ENCODE assay signal across 13 mouse cellular contexts in the genomic region with DNA sequence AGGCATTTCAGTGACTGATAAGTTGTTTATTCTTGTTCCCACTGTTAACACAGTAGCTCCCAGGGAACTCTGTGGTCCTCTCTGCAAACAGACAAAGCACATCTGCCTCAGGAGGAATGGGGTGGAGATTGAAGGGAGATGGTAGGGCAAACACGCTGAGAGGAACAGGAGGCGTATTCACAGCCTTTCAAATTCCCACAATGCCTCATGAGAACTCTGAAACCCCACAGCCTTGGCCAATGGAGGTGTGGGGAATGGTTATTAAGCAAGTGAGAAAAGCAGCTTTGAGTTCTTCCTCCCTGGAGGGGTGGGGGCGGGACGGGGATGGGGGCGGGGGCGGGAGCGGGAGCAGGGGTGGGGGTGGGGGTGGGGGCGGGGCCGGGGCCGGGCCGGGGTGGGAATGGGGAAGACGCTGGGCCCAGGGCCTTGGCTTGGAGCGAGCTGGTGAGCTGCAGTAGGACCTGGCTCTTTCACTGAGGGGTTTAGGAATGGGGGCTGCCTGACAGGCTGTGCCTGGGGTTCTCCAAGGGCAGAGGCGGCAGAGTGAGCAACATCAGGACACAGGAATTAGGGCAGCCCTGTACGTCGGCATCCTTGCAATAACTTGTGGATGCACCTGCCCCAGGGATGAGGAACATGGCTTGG. TPM values are rescaled to one million over a fixed set of nuclear protein-coding genes. Genes with fewer than 3 reads are reported as not detected.
DNase-seq lines count a peak whose midpoint lies in the region; ATAC-seq and TF ChIP-seq lines count a peak whose summit lies in the region.
"Had no signal": no experiment of that assay in that cellular context is flagged by ENCODE, and none has a peak within 500 bp of the region (broad histone marks: within the 10 kb centered on the region; RNA-seq: fewer than 3 reads in every experiment).

No protein-coding gene starts in this region.

- H3K27ac ChIP-seq in forebrain, embryonic 10.5 days, result peak overlapping the region; percentile 83
- H3K27ac ChIP-seq in forebrain, postnatal 0 days (ENCODE audit: low read depth, low read length), result no peak overlapping the region
- H3K27ac ChIP-seq in midbrain, embryonic 11.5 days (ENCODE audit: low read depth, low read length), result peak overlapping the region; percentile 72
- H3K27ac ChIP-seq in midbrain, embryonic 16.5 days (ENCODE audit: low read length), result no peak overlapping the region
- no peak overlapping the region for H3K27ac ChIP-seq in embryonic facial prominence, embryonic 14.5 days (replicated peaks; ENCODE audit: low read depth, low read length)
- no peak overlapping the region for H3K27ac ChIP-seq in limb, embryonic 12.5 days
- H3K27ac ChIP-seq: liver, embryonic 13.5 days had no signal

- peak overlapping the region; percentile 30 for H3K4me3 ChIP-seq in forebrain, embryonic 10.5 days
- H3K4me3 ChIP-seq in forebrain, postnatal 0 days (ENCODE audit: low read depth, low read length), result no peak overlapping the region
- no peak overlapping the region for H3K4me3 ChIP-seq in midbrain, embryonic 11.5 days (ENCODE audit: low read depth, low read length)
- H3K4me3 ChIP-seq in midbrain, embryonic 16.5 days (ENCODE audit: low read depth, low read length), result no peak overlapping the region
- H3K4me3 ChIP-seq in embryonic facial prominence, embryonic 14.5 days (ENCODE audit: low read depth, low read length), result no peak overlapping the region
- H3K4me3 ChIP-seq in limb, embryonic 12.5 days (replicated peaks), result no peak overlapping the region
- H3K4me3 ChIP-seq: liver, embryonic 13.5 days had no signal

- no peaks in the 10 kb centered on the region for H3K36me3 ChIP-seq in forebrain, embryonic 10.5 days (replicated peaks)
- no peaks in the 10 kb centered on the region for H3K36me3 ChIP-seq in forebrain, postnatal 0 days (ENCODE audit: insufficient read depth)
- H3K36me3 ChIP-seq in midbrain, embryonic 11.5 days (ENCODE audit: control insufficient read depth, insufficient read depth, low read length), result no peaks in the 10 kb centered on the region
- H3K36me3 ChIP-seq in midbrain, embryonic 16.5 days (ENCODE audit: control insufficient read depth, insufficient read depth, low read length), result no peaks in the 10 kb centered on the region
- H3K36me3 ChIP-seq in embryonic facial prominence, embryonic 14.5 days (ENCODE audit: control insufficient read depth, insufficient read depth, low read length), result no peaks in the 10 kb centered on the region
- H3K36me3 ChIP-seq in limb, embryonic 12.5 days, result no peaks in the 10 kb centered on the region
- H3K36me3 ChIP-seq: liver, embryonic 13.5 days had no signal

- H3K4me2 ChIP-seq in forebrain, postnatal 0 days (ENCODE audit: low read depth), result no peak overlapping the region
- H3K4me2 ChIP-seq in midbrain, embryonic 11.5 days, result peak overlapping the region; percentile 5; the same call in 1 of the 2 replicates
- H3K4me2 ChIP-seq in midbrain, embryonic 16.5 days (ENCODE audit: low read length), result no peak overlapping the region
- 0 out of 2 replicates have a peak overlapping the region, but pooled peaks have one; percentile 12 for H3K4me2 ChIP-seq in embryonic facial prominence, embryonic 14.5 days (ENCODE audit: low read depth, low read length)
- peak overlapping the region; percentile 41 for H3K4me2 ChIP-seq in limb, embryonic 12.5 days
- H3K4me2 ChIP-seq: liver, embryonic 13.5 days had no signal

- WGBS in forebrain, embryonic 10.5 days, result 8% methylated on average over 16 of the region's 16 CpGs
- WGBS in forebrain, postnatal 0 days, result 10% methylated on average over 16 of the region's 16 CpGs
- WGBS in midbrain, embryonic 11.5 days, result 17% methylated on average over 10 of the region's 16 CpGs
- 11% methylated on average over 8 of the region's 16 CpGs for WGBS in midbrain, embryonic 16.5 days
- 28% methylated on average over 7 of the region's 16 CpGs for WGBS in embryonic facial prominence, embryonic 14.5 days
- WGBS in limb, embryonic 12.5 days, result 14% methylated on average over 10 of the region's 16 CpGs

- H3K27me3 ChIP-seq in forebrain, embryonic 10.5 days (ENCODE audit: poor library complexity, severe bottlenecking), result peaks cover 7% of the 10 kb centered on the region; the same call in 1 of the 2 replicates
- H3K27me3 ChIP-seq in forebrain, postnatal 0 days (ENCODE audit: insufficient read depth, low read length), result no peaks in the 10 kb centered on the region
- H3K27me3 ChIP-seq in midbrain, embryonic 11.5 days (ENCODE audit: control insufficient read depth, insufficient read depth, low read length), result no peaks in the 10 kb centered on the region
- H3K27me3 ChIP-seq in midbrain, embryonic 16.5 days (ENCODE audit: control insufficient read depth, insufficient read depth, low read depth, low read length), result no peaks in the 10 kb centered on the region
- no peaks in the 10 kb centered on the region for H3K27me3 ChIP-seq in embryonic facial prominence, embryonic 14.5 days (replicated peaks; ENCODE audit: control insufficient read depth, insufficient read depth, low read length)
- H3K27me3 ChIP-seq in limb, embryonic 12.5 days, result peaks cover 15% of the 10 kb centered on the region; the same call in 1 of the 2 replicates
- H3K27me3 ChIP-seq: liver, embryonic 13.5 days had no signal

- peak; percentile 38 for DNase-seq in forebrain, embryonic 10.5 days (ENCODE audit: extremely low spot score, low spot score)
- no peak for DNase-seq in forebrain, postnatal 0 days
- no peak for DNase-seq in midbrain, embryonic 11.5 days (ENCODE audit: low spot score, missing footprints)
- peak; percentile 44 for DNase-seq in embryonic facial prominence, embryonic 14.5 days (ENCODE audit: low spot score)
- DNase-seq in adrenal gland, postnatal 4 days (ENCODE audit: low spot score in 2 of 2), result no peak
- DNase-seq: adrenal gland, postnatal 10 days; cerebellum, adult 9-10 months; liver, embryonic 13.5 days; thymus, postnatal 36 days had no signal

- ATAC-seq in forebrain, postnatal 0 days, result no peak
- peak; percentile 79 for ATAC-seq in midbrain, embryonic 11.5 days (ENCODE audit: low FRiP score)
- ATAC-seq in midbrain, embryonic 16.5 days, result no peak
- ATAC-seq in embryonic facial prominence, embryonic 14.5 days (ENCODE audit: low read depth), result 0 out of 2 replicates have a peak, but pooled peaks have one; percentile 31
- no peak for ATAC-seq in limb, embryonic 12.5 days (ENCODE audit: insufficient number of reproducible peaks, insufficient read depth, low FRiP score, low TSS enrichment, low read depth)
- ATAC-seq in monocyte, adult 5-6 weeks (replicated peaks; ENCODE audit: insufficient number of reproducible peaks, low FRiP score, low TSS enrichment, poor library complexity, severe bottlenecking), result no peak

- peaks cover 7% of the 10 kb centered on the region; the same call in 1 of the 2 replicates for H3K9me3 ChIP-seq in forebrain, embryonic 10.5 days
- H3K9me3 ChIP-seq in forebrain, postnatal 0 days (ENCODE audit: low read length), result no peaks in the 10 kb centered on the region
- H3K9me3 ChIP-seq in midbrain, embryonic 11.5 days (ENCODE audit: control insufficient read depth, low read length), result no peaks in the 10 kb centered on the region
- H3K9me3 ChIP-seq in midbrain, embryonic 16.5 days (replicated peaks; ENCODE audit: control insufficient read depth, low read length, poor library complexity, severe bottlenecking), result no peaks in the 10 kb centered on the region
- H3K9me3 ChIP-seq in embryonic facial prominence, embryonic 14.5 days (ENCODE audit: control insufficient read depth, low read length), result no peaks in the 10 kb centered on the region
- H3K9me3 ChIP-seq in limb, embryonic 12.5 days, result 0 out of 2 replicates have a peak, but pooled peaks cover 5% of the 10 kb centered on the region
- H3K9me3 ChIP-seq: liver, embryonic 13.5 days had no signal

- no peak for TF ChIP-seq CTCF in forebrain, postnatal 0 days (IDR thresholded peaks at IDR 0.05; ENCODE audit: low read depth)

- peaks cover 37% of the 10 kb centered on the region for H3K4me1 ChIP-seq in forebrain, embryonic 10.5 days
- no peaks in the 10 kb centered on the region; the same call in 1 of the 2 replicates for H3K4me1 ChIP-seq in forebrain, postnatal 0 days (ENCODE audit: insufficient read depth)
- peaks cover 12% of the 10 kb centered on the region for H3K4me1 ChIP-seq in midbrain, embryonic 11.5 days (ENCODE audit: control insufficient read depth, insufficient read depth, low read length)
- H3K4me1 ChIP-seq in midbrain, embryonic 16.5 days (ENCODE audit: control insufficient read depth, insufficient read depth, low read length), result peaks cover 9% of the 10 kb centered on the region
- no peaks in the 10 kb centered on the region for H3K4me1 ChIP-seq in embryonic facial prominence, embryonic 14.5 days (ENCODE audit: control insufficient read depth, insufficient read depth, low read length)
- H3K4me1 ChIP-seq in limb, embryonic 12.5 days (replicated peaks), result peaks cover 8% of the 10 kb centered on the region
- H3K4me1 ChIP-seq: liver, embryonic 13.5 days had no signal

- H3K9ac ChIP-seq in forebrain, postnatal 0 days, result no peak overlapping the region
- peak overlapping the region; percentile 36; the same call in 1 of the 2 replicates for H3K9ac ChIP-seq in midbrain, embryonic 11.5 days (ENCODE audit: low read length)
- H3K9ac ChIP-seq in midbrain, embryonic 16.5 days (ENCODE audit: low read depth, low read length), result no peak overlapping the region
- H3K9ac ChIP-seq in embryonic facial prominence, embryonic 14.5 days (ENCODE audit: low read depth, low read length), result no peak overlapping the region
- no peak overlapping the region for H3K9ac ChIP-seq in limb, embryonic 12.5 days (replicated peaks)
- H3K9ac ChIP-seq: liver, embryonic 13.5 days had no signal

RNA-seq across cellular contexts. Expression of gene Klhdc7a, which starts 25.4 kb away (rescaled TPM):
- 0.21 and 0.24 TPM in 2 replicates for polyA plus RNA-seq in forebrain, embryonic 10.5 days (2016; fragmentation: Nextera tagmentation; extraction: Ambion mirVana)
- total RNA-seq in forebrain, postnatal 0 days (2014; rRNA removed), result 0.92 and 1.0 TPM in 2 replicates
- 0.19 and 0.27 TPM in 2 replicates for polyA plus RNA-seq in forebrain, postnatal 0 days (2015; fragmentation: Nextera tagmentation; extraction: Ambion mirVana)
- 0.10 and 0.17 TPM in 2 replicates for polyA plus RNA-seq in midbrain, embryonic 11.5 days (2014; fragmentation: Nextera tagmentation; extraction: Ambion mirVana)
- polyA plus RNA-seq in midbrain, embryonic 16.5 days (2015; fragmentation: Nextera tagmentation; extraction: Ambion mirVana), result 0.34 and 0.39 TPM in 2 replicates
- 0.35 and 0.51 TPM in 2 replicates for polyA plus RNA-seq in embryonic facial prominence, embryonic 14.5 days (2014; fragmentation: Nextera tagmentation; extraction: Ambion mirVana)
- polyA plus RNA-seq in limb, embryonic 12.5 days (2016; fragmentation: Nextera tagmentation; extraction: Ambion mirVana), result not detected in 2 replicates
- 1 to 10 TPM; 6.3 to 7.3 TPM for total RNA-seq in adrenal gland, postnatal 4 days (2021)
- total RNA-seq in monocyte, adult 5-6 weeks (2017), result not detected in 3 replicates
- total RNA-seq: megakaryocyte progenitor cell, adult 5-6 weeks had no signal

Comparison
In these comparisons a context has a peak if more than half of its experiments do, and no peak if none do; other contexts are left out.
1. DNase-seq: peak in forebrain, embryonic 10.5 days (single experiment) and embryonic facial prominence, embryonic 14.5 days (single experiment); none in forebrain, postnatal 0 days (single experiment), midbrain, embryonic 11.5 days (single experiment) and adrenal gland, postnatal 4 days (0 of 2).
2. H3K27ac ChIP-seq: peak in forebrain, embryonic 10.5 days (single experiment) and midbrain, embryonic 11.5 days (single experiment); none in forebrain, postnatal 0 days (single experiment), midbrain, embryonic 16.5 days (single experiment), embryonic facial prominence, embryonic 14.5 days (single experiment) and limb, embryonic 12.5 days (single experiment).
3. ATAC-seq: peak in midbrain, embryonic 11.5 days (single experiment) and embryonic facial prominence, embryonic 14.5 days (single experiment); none in forebrain, postnatal 0 days (single experiment), midbrain, embryonic 16.5 days (single experiment), limb, embryonic 12.5 days (single experiment) and monocyte, adult 5-6 weeks (single experiment).
4. H3K4me2 ChIP-seq: peak in midbrain, embryonic 11.5 days (single experiment), embryonic facial prominence, embryonic 14.5 days (single experiment) and limb, embryonic 12.5 days (single experiment); none in forebrain, postnatal 0 days (single experiment) and midbrain, embryonic 16.5 days (single experiment).